Mouse (Mus musculus): ENCODE results near the gene Abcc4. TPM values are rescaled to one million over a fixed set of nuclear protein-coding genes. Genes with fewer than 3 reads are reported as not detected.

Gene Abcc4
- total RNA-seq, 2 experiments from 2014 or later, result 9.0 to 9.1 TPM

DNA sequence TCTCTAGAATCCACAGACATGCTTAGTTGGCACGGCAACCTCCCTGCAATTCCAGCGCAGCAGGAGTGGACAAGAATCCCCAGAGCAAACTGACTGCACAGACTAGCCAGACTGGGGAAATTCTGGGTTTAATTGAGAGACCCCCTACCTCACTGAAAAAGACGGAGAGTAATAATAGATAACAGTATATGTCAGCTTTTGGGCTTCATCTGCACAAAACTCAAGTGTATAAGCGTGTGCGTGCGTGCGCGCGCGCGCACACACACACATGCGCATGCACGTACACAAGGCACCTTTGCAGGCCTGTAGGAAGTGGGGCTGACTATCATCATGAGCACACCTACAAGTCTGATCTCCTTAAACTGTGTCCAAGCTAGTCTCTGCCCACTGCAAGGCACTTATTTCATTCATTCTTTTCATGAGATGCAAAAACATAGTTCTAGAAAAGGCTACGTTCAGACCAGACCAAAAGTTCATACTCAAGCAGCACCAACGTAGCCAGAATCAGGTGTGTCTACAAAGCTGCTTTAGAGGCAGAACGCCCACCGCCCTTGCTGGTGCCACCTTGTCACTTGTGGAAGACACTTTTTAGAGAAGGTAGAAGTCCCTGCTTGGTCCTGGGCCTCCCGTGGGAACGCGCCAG, 232.7 kb downstream of the Abcc4 start:
- intact Hi-C loops (cut with DNase I), result no loop called here

GRCm38 (mm10) chr14:118465331-118465730, 240.7 kb downstream of the Abcc4 start:
- DNase-seq, result no peak
- intact Hi-C loops (cut with DNase I), result no loop called here

More for the DNA sequence above, 232.7 kb downstream of the Abcc4 start:
- no peak for DNase-seq

DNA sequence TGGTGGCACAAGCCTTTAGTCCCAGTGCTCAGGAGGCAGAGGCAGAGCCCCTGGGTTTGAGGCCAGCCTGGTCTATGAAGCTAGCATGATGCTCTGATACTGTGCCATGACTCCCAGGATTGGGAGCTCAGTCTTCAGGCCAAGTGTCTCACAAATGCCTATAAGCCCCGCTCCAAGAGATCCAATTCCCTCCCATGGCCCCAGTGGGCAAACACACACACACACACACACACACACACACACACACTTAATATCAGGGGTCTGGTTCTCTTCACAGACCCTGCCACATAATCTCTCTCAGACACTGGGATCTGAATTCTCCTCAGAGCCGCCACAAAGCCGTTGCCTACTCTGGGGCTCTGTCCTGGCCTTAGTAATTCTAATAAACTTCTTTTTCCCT, 241.6 kb downstream of the Abcc4 start:
- DNase-seq, result no peak
- intact Hi-C loops (cut with DNase I), result no loop called here

GRCm38 (mm10) chr14:118452572-118452971, 253.4 kb downstream of the Abcc4 start:
- intact Hi-C loops (cut with DNase I), result no loop called here

GRCm38 (mm10) chr14:118440155-118440554, 265.9 kb downstream of the Abcc4 start:
- intact Hi-C loops (cut with DNase I), result no loop called here
- DNase-seq, result no peak

More at GRCm38 (mm10) chr14:118452572-118452971, 253.4 kb downstream of the Abcc4 start:
- DNase-seq, result no peak

DNA sequence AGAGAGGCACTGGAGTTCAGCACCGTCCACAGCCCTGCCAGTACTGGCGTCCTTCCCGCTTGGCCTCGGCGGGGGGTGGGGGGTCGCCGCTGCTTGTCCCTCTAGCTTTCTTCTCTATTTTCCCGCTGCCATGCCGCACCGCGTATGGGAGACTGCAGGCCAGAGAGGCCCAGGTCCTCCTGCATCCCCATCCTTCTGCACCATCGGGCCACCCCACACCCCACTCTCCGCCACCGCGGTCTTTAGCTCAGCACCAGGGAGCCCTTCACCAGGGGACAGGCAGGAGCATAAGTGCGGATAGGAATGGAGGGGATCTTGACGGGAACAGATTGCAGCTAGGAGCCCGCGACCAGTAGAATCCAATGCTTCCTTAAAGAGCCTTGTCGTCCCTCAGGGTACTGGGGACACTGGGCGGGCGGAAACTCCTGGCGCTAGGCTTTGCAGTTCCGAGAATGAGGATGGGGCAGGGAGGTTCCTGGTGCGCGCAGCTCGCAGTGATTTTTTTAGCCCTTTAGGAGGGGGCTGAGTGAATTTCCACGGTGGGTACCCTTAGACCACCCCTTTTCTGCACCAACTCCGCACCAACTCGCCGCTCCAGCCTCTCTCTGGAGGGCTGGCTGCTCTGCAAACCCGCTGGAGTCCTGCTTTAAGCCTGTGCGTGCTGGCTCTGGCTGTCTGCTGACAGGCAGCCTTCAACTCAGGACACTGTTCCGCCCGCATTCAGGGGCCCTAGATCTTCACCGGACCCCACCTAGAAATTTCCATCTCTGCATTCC, 268.7 kb downstream of the Abcc4 start:
- peak; percentile 5 to 6 for DNase-seq
- intact Hi-C loops (cut with DNase I), result no loop called here

DNA sequence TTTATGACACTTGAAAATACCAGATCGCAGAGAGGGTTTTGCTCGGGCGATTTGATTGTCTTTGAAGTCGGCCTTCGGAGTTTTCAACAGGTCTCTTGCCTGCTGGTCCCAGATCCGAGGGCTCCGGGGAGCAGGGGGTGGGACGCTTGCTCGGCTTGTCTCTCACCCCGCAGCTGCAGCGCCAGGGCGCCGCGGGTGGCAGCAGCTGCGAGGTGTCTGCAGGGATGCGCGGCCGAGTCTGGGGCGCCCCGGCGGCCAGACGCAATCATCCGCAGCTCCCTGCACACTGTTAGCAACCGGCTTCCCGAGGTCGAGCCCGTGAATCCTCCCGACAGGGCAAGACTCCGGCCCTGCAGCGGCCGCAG, 269.2 kb downstream of the Abcc4 start:
- peak; percentile 3 to 6 for DNase-seq
- intact Hi-C loops (cut with DNase I), result no loop called here

GRCm38 (mm10) chr14:118435676-118436330, 270.2 kb downstream of the Abcc4 start:
- intact Hi-C loops (cut with DNase I), result no loop called here
- DNase-seq, result no peak

- DNase-seq, result no peak
- intact Hi-C loops (cut with DNase I), result no loop called here
Observed at GRCm38 (mm10) chr14:118434842-118435241, 271.2 kb downstream of the Abcc4 start.

DNA sequence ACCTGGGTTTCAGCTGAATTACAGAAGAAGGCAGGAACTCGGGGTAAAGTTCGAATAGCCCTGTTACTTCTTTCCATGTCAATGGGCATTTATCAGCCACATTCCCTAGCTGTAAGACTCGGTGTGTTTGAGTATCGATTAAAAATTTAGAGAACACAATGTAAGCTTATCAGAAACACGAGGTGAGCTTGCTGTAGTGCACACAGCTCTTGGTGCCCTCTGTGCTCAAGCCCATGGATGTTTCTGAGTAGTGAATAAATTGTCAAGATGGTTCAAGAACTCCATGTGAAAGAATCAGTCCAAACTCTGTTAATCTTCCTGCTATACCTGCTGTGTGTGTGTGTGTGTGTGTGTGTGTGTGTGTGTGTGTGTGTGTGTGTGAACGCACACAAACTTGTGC, 272.2 kb downstream of the Abcc4 start:
- intact Hi-C loops (cut with DNase I), result no loop called here
- DNase-seq, result no peak

Small RNA genes lying within 50 kb of the gene (microRNA-seq; reads per million reads assigned to microRNA genes)
- gene Mir6391 (ENCODE audit: borderline number of aligned reads in 2 of 2), result 0 reads per million in 2 experiments

Other genes starting within 250 kb of the Abcc4 start
- under 1 TPM; 0.35 to 0.56 TPM for gene Cldn10, start 81.7 kb upstream of the Abcc4 start, total RNA-seq (2021)
- gene Dzip1, start 219.2 kb upstream of the Abcc4 start, total RNA-seq (2021), result 1 to 10 TPM; 1.6 to 2.1 TPM
- gene Dnajc3, start 231.8 kb upstream of the Abcc4 start, total RNA-seq (2021), result 10 to 100 TPM; 26.8 to 34.0 TPM